Mouse (Mus musculus): ENCODE measurements at regions not wholly inside any gene's neighbourhood (a gene's known extent, or its start where the extent isn't known, plus 50 kb on each side); places are given as distances from the start of the nearest gene placed in this dataset.

- Histone ChIP-seq H3K4me1 (replicated peaks) (no peaks in the 10 kb centered on the region), H3K27ac (no peak overlapping the region), H3K4me3 (replicated peaks) (no peak overlapping the region), H3K4me2 (no peak overlapping the region), H3K36me3 (no peaks in the 10 kb centered on the region), H3K27me3 (no peaks in the 10 kb centered on the region), H3K9ac (replicated peaks) (no peak overlapping the region), H3K9me3 (no peaks in the 10 kb centered on the region)
- 35% methylated on average over 7 of the region's 7 CpGs for WGBS
- ATAC-seq (ENCODE audit: insufficient number of reproducible peaks, insufficient read depth, low FRiP score, low TSS enrichment, low read depth) = 0 out of 2 replicates have a peak, but pooled peaks have one; percentile 52
Observed at GRCm38 (mm10) chr16:27586307-27586706, 197.6 kb downstream of the Ccdc50 start.

GRCm38 (mm10) chr16:27609366-27609765, 220.7 kb downstream of the Ccdc50 start:
- H3K36me3 ChIP-seq = no peaks in the 10 kb centered on the region
- no peaks in the 10 kb centered on the region for H3K4me1 ChIP-seq (replicated peaks)
- no peaks in the 10 kb centered on the region for H3K9me3 ChIP-seq
- H3K27me3 ChIP-seq = no peaks in the 10 kb centered on the region
- no peak for ATAC-seq (ENCODE audit: insufficient number of reproducible peaks, insufficient read depth, low FRiP score, low TSS enrichment, low read depth)
- no peak overlapping the region for H3K4me3 ChIP-seq (replicated peaks)
- WGBS = 84% methylated on average over 3 of the region's 3 CpGs
- H3K27ac ChIP-seq = no peak overlapping the region
- no peak overlapping the region for H3K9ac ChIP-seq (replicated peaks)
- no peak overlapping the region for H3K4me2 ChIP-seq

- no peak overlapping the region for H3K4me2 ChIP-seq
Observed at GRCm38 (mm10) chr16:27641306-27641705, 252.6 kb downstream of the Ccdc50 start.

GRCm38 (mm10) chr16:27678275-27678674, 289.6 kb downstream of the Ccdc50 start:
- WGBS = 33% methylated on average over 2 of the region's 2 CpGs

More at GRCm38 (mm10) chr16:27641306-27641705, 252.6 kb downstream of the Ccdc50 start:
- 37% methylated on average over 2 of the region's 2 CpGs for WGBS
- Histone ChIP-seq H3K36me3 (no peaks in the 10 kb centered on the region), H3K9ac (replicated peaks) (no peak overlapping the region), H3K27me3 (no peaks in the 10 kb centered on the region), H3K27ac (no peak overlapping the region), H3K9me3 (no peaks in the 10 kb centered on the region), H3K4me1 (replicated peaks) (no peaks in the 10 kb centered on the region), H3K4me3 (replicated peaks) (no peak overlapping the region)
- ATAC-seq (ENCODE audit: insufficient number of reproducible peaks, insufficient read depth, low FRiP score, low TSS enrichment, low read depth) = no peak

GRCm38 (mm10) chr16:27682926-27683325, 294.3 kb downstream of the Ccdc50 start:
- Histone ChIP-seq H3K9me3 (no peaks in the 10 kb centered on the region), H3K4me1 (replicated peaks) (no peaks in the 10 kb centered on the region), H3K9ac (replicated peaks) (no peak overlapping the region), H3K4me2 (no peak overlapping the region), H3K27ac (no peak overlapping the region), H3K27me3 (no peaks in the 10 kb centered on the region), H3K36me3 (no peaks in the 10 kb centered on the region), H3K4me3 (replicated peaks) (no peak overlapping the region)
- 88% methylated on average over 3 of the region's 3 CpGs for WGBS
- no peak for ATAC-seq (ENCODE audit: insufficient number of reproducible peaks, insufficient read depth, low FRiP score, low TSS enrichment, low read depth)

More at GRCm38 (mm10) chr16:27678275-27678674, 289.6 kb downstream of the Ccdc50 start:
- no peak for ATAC-seq (ENCODE audit: insufficient number of reproducible peaks, insufficient read depth, low FRiP score, low TSS enrichment, low read depth)
- Histone ChIP-seq H3K9ac (replicated peaks) (no peak overlapping the region), H3K9me3 (no peaks in the 10 kb centered on the region), H3K36me3 (no peaks in the 10 kb centered on the region), H3K4me3 (replicated peaks) (no peak overlapping the region), H3K4me1 (replicated peaks) (no peaks in the 10 kb centered on the region), H3K27ac (no peak overlapping the region), H3K4me2 (no peak overlapping the region), H3K27me3 (no peaks in the 10 kb centered on the region)

GRCm38 (mm10) chr16:27683826-27684225, 295.2 kb downstream of the Ccdc50 start:
- no peak for ATAC-seq (ENCODE audit: insufficient number of reproducible peaks, insufficient read depth, low FRiP score, low TSS enrichment, low read depth)
- H3K4me2 ChIP-seq = no peak overlapping the region
- H3K27ac ChIP-seq = no peak overlapping the region
- H3K4me1 ChIP-seq (replicated peaks) = no peaks in the 10 kb centered on the region
- WGBS = 72% methylated on average over 3 of the region's 3 CpGs
- H3K9ac ChIP-seq (replicated peaks) = no peak overlapping the region
- no peaks in the 10 kb centered on the region for H3K9me3 ChIP-seq
- H3K4me3 ChIP-seq (replicated peaks) = no peak overlapping the region
- no peaks in the 10 kb centered on the region for H3K27me3 ChIP-seq
- H3K36me3 ChIP-seq = no peaks in the 10 kb centered on the region

GRCm38 (mm10) chr16:27709946-27710345, 321.3 kb downstream of the Ccdc50 start:
- H3K4me1 ChIP-seq (replicated peaks) = no peaks in the 10 kb centered on the region
- no peaks in the 10 kb centered on the region for H3K9me3 ChIP-seq
- no peak overlapping the region for H3K4me2 ChIP-seq
- 62% methylated on average over 5 of the region's 5 CpGs for WGBS
- H3K27ac ChIP-seq = no peak overlapping the region
- H3K9ac ChIP-seq (replicated peaks) = no peak overlapping the region
- H3K27me3 ChIP-seq = no peaks in the 10 kb centered on the region
- no peak overlapping the region for H3K4me3 ChIP-seq (replicated peaks)
- ATAC-seq (ENCODE audit: insufficient number of reproducible peaks, insufficient read depth, low FRiP score, low TSS enrichment, low read depth) = no peak
- no peaks in the 10 kb centered on the region for H3K36me3 ChIP-seq

- Histone ChIP-seq H3K9ac (replicated peaks) (no peak overlapping the region), H3K36me3 (no peaks in the 10 kb centered on the region), H3K27me3 (no peaks in the 10 kb centered on the region), H3K4me1 (replicated peaks) (no peaks in the 10 kb centered on the region), H3K4me3 (replicated peaks) (no peak overlapping the region), H3K9me3 (no peaks in the 10 kb centered on the region), H3K27ac (no peak overlapping the region), H3K4me2 (no peak overlapping the region)
- no peak for ATAC-seq (ENCODE audit: insufficient number of reproducible peaks, insufficient read depth, low FRiP score, low TSS enrichment, low read depth)
- 96% methylated on average over 2 of the region's 2 CpGs for WGBS
Observed at GRCm38 (mm10) chr16:27723445-27723844, 334.8 kb downstream of the Ccdc50 start.
